Mouse (Mus musculus): ENCODE data around the gene Slc17a9.
"Not testable (repeated sequence)": the region's sequence is repeated elsewhere in the genome, so short reads cannot be mapped to it uniquely, and the experiment has no call there.

Gene Slc17a9

DNA sequence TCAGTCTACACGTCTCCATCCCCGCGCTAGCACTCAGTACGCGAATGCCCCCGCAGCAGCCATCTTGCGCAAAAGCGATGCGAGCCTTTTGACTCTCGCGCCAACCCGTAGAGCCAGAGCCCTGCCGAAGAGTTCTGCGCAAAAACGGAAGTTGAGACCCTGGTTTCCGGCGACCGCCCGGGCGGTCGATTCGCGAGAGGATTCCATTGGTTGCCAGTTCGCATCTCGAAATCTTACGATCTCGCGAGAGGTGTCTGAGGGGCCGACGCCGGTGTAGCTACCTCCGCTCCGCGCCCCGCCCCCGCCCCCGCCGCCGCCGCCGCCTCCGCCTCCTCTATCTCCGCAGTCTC is 15.2 kb upstream of the Slc17a9 start, which contains the start of the genes Dido1 and Gid8:
TSS of gene Dido1 (minus strand) at position 77 of the 350 bp plus-strand sequence.
TSS of gene Gid8 (plus strand) at position 195 of the 350 bp plus-strand sequence.
- intact Hi-C loops (cut with DNase I) = loop anchor here (5.0 kb wide), 1 partner anchor 33 kb away; no protein-coding TSS in a partner anchor

- intact Hi-C loops (cut with DNase I) = loop anchor here (5.0 kb wide), 1 partner anchor 33 kb away; no protein-coding TSS in a partner anchor
These were observed 14.5 kb upstream of the Slc17a9 start for GRCm38 (mm10) chr2:180710276-180711155.

- intact Hi-C loops (cut with DNase I) = loop anchor here (5.0 kb wide), 1 partner anchor 34 kb away; no protein-coding TSS in a partner anchor
These were observed 13.5 kb upstream of the Slc17a9 start for GRCm38 (mm10) chr2:180711527-180711926.

DNA sequence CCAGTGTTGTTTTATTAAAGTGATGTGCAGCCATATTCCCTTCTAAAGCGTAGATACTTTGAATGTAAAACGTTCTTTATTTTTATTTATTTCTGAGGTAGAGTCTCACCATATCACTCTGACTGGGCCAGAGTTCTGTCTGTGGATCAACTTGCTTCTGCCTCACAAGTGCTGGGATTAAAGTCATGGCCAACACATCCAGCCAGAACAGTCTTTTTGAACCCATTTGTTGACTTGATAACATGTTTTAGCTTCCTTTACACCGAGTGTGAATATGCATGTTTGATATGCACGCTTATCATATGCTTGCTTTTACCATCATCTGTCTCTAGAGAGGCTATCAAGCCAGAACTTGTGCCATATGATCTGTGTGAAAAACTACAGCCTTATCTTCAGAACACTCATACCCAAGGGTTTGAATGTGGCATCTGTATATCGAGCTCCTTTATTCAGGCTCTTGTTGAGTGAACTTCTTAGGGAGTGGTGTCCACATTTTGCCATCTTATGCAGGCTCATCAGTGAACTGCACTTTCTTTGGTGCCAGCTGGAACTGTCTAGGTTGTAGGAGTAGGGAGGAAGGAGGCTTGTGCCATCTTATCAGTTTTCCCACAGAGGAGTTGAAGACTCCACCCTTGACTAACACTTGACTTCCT is 12.9 kb upstream of the Slc17a9 start:
- intact Hi-C loops (cut with DNase I) = loop anchor here (5.0 kb wide), 1 partner anchor 35 kb away; no protein-coding TSS in a partner anchor

DNA sequence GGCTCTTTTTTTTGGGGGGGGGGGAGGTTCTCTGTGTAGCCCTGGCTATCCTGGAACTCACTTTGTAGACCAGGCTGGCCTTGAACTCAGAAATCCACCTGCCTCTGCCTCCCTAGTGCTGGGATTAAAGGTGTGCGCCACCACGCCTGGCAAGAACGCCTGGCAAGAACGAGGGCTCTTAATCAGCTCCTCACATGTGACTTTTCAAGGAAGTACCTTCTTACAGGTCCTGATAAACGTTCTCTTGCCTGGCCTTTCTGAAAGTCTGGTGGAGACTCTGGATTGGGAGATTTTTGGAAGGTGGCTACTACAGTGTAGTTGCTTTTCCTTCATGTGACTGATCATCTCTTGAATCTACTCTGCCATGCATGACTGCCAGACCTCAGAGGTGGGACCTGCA is 2.3 kb upstream of the Slc17a9 start:
- intact Hi-C loops (cut with DNase I) = not testable (repeated sequence)

DNA sequence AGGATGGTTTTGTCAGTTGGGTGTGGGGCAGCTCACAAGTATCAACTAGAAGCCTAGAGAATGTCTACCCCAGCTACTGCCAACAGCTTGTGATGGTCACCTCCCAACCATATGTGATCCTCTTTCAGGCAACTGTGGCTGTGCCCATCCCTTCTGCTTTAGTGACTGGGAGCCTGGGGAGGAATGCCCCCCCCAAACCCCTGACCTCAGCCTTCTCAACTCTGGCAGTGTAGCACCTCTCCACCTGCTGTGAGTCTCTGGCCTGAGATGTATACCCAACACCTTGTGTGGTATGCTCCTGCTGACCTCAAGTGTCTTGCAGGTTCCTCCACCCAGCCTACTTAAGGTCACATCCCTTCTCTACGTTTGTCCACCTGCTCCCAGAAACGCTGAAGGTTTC is 1.2 kb upstream of the Slc17a9 start:
- intact Hi-C loops (cut with DNase I) = no loop called here

DNA sequence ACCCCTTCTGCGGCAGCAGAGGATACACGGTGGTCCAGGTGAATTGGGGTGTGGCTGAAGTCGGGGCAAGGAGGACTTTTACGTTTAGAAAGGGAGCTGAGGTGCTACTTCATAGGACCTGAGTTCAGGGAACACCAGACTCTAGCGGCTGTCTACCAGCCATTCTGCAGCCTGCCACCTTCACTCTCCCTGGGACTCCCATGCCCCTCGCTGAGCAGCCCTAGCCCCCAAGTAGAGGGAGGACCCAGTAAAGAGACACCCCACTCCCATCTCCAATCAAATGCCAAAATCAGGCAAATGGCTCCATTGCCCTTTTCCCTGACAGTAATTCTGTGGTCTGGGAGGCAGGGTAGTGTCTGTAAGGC is 333 bp downstream of the Slc17a9 start:
- intact Hi-C loops (cut with DNase I) = loop anchor here (5.0 kb wide), 1 partner anchor 43 kb away; no protein-coding TSS in a partner anchor

DNA sequence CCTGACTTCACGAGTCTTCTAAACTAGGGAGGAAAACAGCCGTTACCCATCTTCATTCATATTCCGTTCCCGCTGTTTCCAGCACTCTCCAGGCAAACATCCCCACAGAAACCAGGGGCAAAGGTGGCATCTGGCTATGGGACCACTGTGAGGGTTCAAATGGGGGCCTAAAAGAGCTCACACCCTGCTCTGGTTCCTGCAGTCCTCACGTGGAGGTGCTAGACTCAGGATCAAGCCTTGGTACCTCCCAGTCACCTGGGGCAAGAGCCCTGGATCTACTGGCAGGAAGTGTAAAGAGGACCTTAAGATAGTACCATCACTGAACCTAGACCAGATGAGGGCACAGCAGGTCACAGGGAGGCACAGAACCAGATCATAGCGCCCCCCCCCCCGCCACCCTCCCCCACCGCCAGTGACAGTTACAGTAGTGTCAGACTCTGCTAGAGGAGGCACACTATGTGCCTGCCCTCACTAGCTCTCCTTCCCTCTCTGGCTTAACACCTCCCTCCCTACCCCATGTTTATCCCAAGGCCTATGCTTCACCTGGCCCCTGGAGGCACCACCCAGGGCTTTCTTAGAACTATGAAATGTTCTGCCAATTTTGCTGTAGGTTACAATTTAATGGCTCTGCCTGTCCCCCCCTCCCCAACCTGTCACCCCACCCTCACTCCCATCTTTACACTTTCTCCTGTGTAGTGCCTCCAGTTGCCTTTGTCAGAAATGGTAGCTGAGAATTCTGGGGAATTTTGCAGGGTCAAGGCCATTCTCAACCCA is 980 bp downstream of the Slc17a9 start:
- intact Hi-C loops (cut with DNase I) = loop anchor here (5.0 kb wide), 1 partner anchor 44 kb away; no protein-coding TSS in a partner anchor

DNA sequence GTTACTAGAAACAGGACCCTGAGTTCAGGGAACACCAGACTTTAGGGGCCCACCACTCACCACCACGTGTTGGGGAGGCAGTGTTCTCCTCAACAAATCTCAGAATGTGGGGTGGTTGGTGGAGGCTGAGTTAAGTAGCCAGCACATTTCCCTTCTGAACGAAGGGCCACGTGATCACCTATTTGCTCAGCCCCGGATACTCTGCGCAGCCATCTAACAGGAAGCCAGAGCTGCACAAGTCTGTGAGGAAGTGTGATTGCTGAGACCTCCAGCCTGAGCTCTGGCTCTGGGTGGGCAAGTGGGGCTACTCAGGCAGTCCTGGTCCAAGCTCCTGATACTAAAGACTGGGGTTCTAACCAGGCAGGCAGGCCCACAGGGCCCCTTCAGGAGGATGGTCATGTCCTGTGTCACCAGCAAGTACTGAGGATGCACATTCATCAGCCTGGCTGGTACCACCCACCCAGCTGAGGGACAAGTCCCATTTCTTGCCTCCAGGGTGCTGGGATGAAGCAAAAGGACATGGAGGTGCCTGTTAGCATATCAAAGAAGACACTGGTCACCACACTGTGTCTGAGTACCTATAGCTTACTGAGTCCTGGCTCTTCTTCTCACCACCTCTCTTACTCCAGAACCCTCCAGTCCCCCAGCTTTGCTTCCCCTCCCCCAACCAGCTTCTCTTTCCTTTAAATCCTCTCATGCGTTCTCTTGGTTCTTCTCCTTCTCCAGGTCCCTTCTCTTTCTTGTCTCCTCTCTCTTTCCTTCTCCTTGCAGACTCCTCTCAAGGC is 1.8 kb downstream of the Slc17a9 start:
- intact Hi-C loops (cut with DNase I) = loop anchor here (5.0 kb wide), 1 partner anchor 45 kb away; no protein-coding TSS in a partner anchor

- intact Hi-C loops (cut with DNase I) = loop anchor here (5.0 kb wide), 1 partner anchor 45 kb away; no protein-coding TSS in a partner anchor
These were observed 2.6 kb downstream of the Slc17a9 start for GRCm38 (mm10) chr2:180727613-180728021.

- intact Hi-C loops (cut with DNase I) = no loop called here
These were observed 6.0 kb downstream of the Slc17a9 start for GRCm38 (mm10) chr2:180731036-180731435.

- intact Hi-C loops (cut with DNase I) = no loop called here
These were observed 6.9 kb downstream of the Slc17a9 start for GRCm38 (mm10) chr2:180731984-180732383.

GRCm38 (mm10) chr2:180735232-180735631 is 10.2 kb downstream of the Slc17a9 start:
- intact Hi-C loops (cut with DNase I) = no loop called here

DNA sequence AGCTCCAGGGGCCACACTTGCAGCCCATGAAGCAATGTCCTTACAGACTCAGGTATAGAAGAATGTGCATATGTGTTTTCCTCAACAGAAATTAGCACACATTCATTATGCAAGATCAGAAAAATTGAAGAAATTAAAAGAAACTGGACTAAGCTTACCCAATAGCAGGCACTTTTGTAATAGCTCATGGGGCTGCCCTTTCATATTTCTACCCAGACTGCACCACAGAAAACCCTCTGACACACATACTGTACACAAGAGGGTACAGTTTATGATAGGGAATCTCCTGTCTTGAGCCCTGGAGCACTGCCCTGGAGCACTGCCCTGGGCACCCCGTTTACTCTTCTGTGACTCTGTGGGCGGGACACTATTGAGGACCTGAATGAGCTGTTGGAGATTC is 12.9 kb downstream of the Slc17a9 start:
- intact Hi-C loops (cut with DNase I) = no loop called here

- intact Hi-C loops (cut with DNase I) = loop anchor here (10.0 kb wide), 1 partner anchor 276 kb away; no protein-coding TSS in a partner anchor
These were observed 15.3 kb downstream of the Slc17a9 start for GRCm38 (mm10) chr2:180740349-180740748.

DNA sequence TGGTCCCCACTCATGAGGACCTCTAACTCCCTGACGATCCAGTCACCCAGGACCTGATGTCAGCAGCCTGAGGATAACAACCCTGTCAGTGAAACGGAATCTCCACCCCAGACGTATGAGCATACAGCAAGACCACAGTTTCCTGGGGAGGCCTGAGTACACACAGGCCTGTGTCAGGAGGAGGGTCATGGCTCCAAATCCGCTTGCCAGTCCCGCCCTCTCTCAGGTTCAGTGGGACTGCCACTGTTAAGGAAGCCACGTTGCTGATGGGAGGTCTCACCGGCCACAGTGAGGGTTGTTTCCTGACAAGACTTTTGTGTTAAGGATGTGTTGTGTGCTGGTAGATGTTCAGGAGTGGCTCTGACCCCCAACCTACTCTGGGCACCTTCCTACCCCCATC is 16.4 kb downstream of the Slc17a9 start:
- intact Hi-C loops (cut with DNase I) = loop anchor here (10.0 kb wide), 1 partner anchor 277 kb away; no protein-coding TSS in a partner anchor

DNA sequence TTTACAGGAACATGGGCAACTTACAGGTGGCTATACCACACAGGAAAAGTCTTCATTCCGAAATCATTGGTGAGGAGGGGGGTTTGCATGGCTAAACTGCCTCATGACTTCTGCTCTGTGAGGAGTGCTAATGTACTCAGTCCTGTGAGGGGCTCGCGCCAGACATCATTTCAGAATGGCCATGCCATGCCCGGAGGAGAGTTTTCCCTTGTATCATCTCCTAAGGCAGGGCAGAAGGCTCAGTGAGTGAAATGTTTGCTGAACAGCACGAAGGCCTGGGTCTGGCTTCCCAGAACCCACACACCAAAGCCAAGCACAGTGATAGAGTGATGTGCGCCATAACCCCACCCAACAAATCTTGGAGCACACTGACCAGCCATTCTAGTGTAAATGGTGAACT is 17.8 kb downstream of the Slc17a9 start:
- intact Hi-C loops (cut with DNase I) = loop anchor here (10.0 kb wide), 1 partner anchor 278 kb away; no protein-coding TSS in a partner anchor

DNA sequence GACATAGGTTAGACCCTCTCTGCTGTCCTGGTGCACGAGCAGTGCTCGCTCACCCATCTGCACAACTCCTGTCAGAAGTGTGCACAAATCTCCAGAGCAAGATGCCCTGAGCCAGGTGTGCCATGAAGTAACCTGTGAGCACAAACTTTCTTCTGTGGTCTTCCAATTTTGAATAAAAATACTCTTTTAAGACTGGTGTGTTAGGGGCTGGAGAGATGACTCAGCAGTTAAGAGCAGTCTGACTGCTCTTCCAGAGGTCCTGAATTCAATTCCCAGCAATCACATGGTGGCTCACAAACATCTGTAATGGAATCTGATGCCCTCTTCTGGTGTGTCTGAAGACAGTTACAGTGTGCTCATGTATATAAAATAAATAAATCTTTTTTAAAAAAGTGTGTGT is 18.3 kb downstream of the Slc17a9 start:
- intact Hi-C loops (cut with DNase I) = loop anchor here (10.0 kb wide), 1 partner anchor 279 kb away; no protein-coding TSS in a partner anchor

DNA sequence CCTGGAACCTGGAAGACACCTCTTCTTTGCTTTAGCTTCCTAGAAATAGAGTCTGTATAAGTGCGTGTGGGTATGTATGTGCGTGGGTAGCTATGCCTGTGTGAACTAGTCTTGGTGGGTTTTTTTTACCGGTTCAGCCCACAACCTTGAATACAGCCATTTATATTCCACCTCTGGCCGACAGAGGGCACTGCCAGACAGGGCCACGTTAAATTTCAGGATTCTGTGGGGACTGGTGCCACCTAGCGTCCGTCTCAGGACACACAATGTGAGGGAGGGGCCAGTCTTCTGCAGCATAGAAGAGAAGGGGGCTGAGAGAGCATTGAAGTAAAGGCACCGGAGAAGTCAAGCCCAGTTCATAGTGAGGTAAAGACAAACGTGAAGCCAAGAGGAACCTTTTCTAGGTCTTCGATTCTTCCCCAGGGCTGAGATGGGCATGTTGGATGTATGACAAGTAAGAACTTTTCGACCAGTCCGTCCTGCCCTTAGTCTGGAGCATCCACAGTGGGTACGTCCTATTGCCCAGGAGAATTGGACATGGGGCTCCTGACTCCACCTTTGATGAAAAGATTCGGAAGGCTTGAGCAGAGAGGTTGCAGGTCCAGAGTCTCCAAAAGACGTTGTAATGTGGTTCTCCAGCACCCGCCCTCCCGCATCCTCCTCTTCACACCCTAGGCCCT is 20.3 kb downstream of the Slc17a9 start:
- intact Hi-C loops (cut with DNase I) = loop anchor here (5.0 to 10.0 kb wide), 4 partner anchors 68 to 281 kb away; partner anchors contain the start of gene Mrgbp

Data from adrenal gland (tissue).